Mouse (Mus musculus) forebrain, embryonic 16.5 days (tissue): Measurements from ENCODE around the gene Med25. TPM values are rescaled to one million over a fixed set of nuclear protein-coding genes. Genes with fewer than 3 reads are reported as not detected.
A peak's percentile ranks its signal among the peaks of the same experiment; 100 is the strongest.

ENCODE experiments used
- ATAC-seq: fragments of 200-750 bp; cut with Nextera tagmentation; 2 replicates; pipeline ENCODE4 v1.8.0; 2017; ENCODE audit warnings: mild to moderate bottlenecking, moderate library complexity
- H3K27ac ChIP-seq: fragments of 300-500 bp; sonication (generic); 2 replicates; pipeline ENCODE4 v1.5.1; 2014; ENCODE audit warnings: low read length, control low read depth
- H3K27me3 ChIP-seq: fragments of 300-500 bp; sonication (generic); replicated peaks from 2 replicates; pipeline ENCODE4 v1.6.1; 2014; ENCODE audit warnings: low read length; ENCODE audit not compliant: control insufficient read depth, insufficient read depth
- H3K36me3 ChIP-seq: fragments of 300-500 bp; sonication (generic); 2 replicates; pipeline ENCODE4 v1.6.1; 2014; ENCODE audit not compliant: control insufficient read depth, insufficient read depth
- H3K4me1 ChIP-seq: fragments of 300-500 bp; sonication (generic); replicated peaks from 2 replicates; pipeline ENCODE4 v1.6.1; 2014; ENCODE audit warnings: low read length; ENCODE audit not compliant: control insufficient read depth, insufficient read depth
- H3K4me2 ChIP-seq: fragments of 300-500 bp; sonication (generic); 2 replicates; pipeline ENCODE4 v1.6.1; 2014; ENCODE audit warnings: mild to moderate bottlenecking, low read length, control low read depth
- H3K4me3 ChIP-seq: fragments of 300-500 bp; sonication (generic); replicated peaks from 2 replicates; pipeline ENCODE4 v1.5.1; 2014; ENCODE audit warnings: mild to moderate bottlenecking, low read length, control low read depth
- H3K9ac ChIP-seq: fragments of 300-500 bp; sonication (generic); replicated peaks from 2 replicates; pipeline ENCODE4 v1.6.1; 2014; ENCODE audit warnings: low read depth, low read length, control low read depth
- H3K9me3 ChIP-seq: fragments of 300-500 bp; sonication (generic); 2 replicates; pipeline ENCODE4 v1.6.1; 2016; ENCODE audit warnings: low read length; ENCODE audit not compliant: control insufficient read depth
- WGBS: fragments of 180-500 bp; shearing (Covaris S2); extraction: QIAGEN DNeasy Blood & Tissue Kit; methylation state at CpG from one replicate; pipeline ENCODE4 v1.1.7; 2014; 5-methylcytosine and 5-hydroxymethylcytosine counted together
- polyA plus RNA-seq: library from polyadenylated mRNA; unstranded; fragments of >200 nt; fragmentation: Nextera tagmentation; extraction: Ambion mirVana; gene quantifications from 2 replicates; pipeline ENCODE4 v1.2.1, GENCODE M21; 2015

Gene Med25
- polyA plus RNA-seq, 1 experiment from 2014 or later: 166 TPM

DNA sequence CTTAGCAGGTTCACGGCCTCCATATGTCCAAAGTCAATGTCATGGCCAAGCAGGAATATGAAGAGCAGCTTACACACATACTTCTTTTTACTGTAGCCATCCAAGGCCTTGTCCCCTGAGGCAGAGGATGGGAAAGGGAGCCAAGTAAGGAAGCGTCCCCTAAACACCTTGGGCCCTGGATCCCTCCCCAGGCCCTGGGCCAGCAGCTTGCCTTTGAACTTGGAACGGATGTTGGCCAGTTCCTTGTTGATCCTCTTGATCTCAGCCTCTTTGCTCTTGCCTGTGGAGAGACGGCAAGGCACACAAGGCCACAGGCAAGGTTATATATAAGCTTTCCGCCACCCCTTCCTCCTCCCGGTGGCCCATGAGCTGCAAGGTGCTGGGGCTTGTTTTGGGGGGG lies 23.7 kb upstream of the Med25 start:
- 85% methylated on average over 6 of the region's 6 CpGs for WGBS
- no peak overlapping the region for H3K4me3 ChIP-seq
- H3K4me1 ChIP-seq: no peaks in the 10 kb centered on the region
- ATAC-seq: no peak
- no peak overlapping the region for H3K27ac ChIP-seq
- no peak overlapping the region for H3K9ac ChIP-seq
- H3K27me3 ChIP-seq: no peaks in the 10 kb centered on the region
- H3K4me2 ChIP-seq: no peak overlapping the region
- H3K36me3 ChIP-seq: peaks cover 10% of the 10 kb centered on the region
- no peaks in the 10 kb centered on the region for H3K9me3 ChIP-seq

GRCm38 (mm10) chr7:44915314-44915713 lies 22.8 kb upstream of the Med25 start:
- no peak overlapping the region for H3K4me2 ChIP-seq
- H3K9me3 ChIP-seq: no peaks in the 10 kb centered on the region
- no peak overlapping the region for H3K27ac ChIP-seq
- H3K4me3 ChIP-seq: no peak overlapping the region
- H3K27me3 ChIP-seq: no peaks in the 10 kb centered on the region
- WGBS: 94% methylated on average over 9 of the region's 9 CpGs
- no peak for ATAC-seq
- H3K4me1 ChIP-seq: no peaks in the 10 kb centered on the region
- no peak overlapping the region for H3K9ac ChIP-seq
- peaks cover 10% of the 10 kb centered on the region for H3K36me3 ChIP-seq

DNA sequence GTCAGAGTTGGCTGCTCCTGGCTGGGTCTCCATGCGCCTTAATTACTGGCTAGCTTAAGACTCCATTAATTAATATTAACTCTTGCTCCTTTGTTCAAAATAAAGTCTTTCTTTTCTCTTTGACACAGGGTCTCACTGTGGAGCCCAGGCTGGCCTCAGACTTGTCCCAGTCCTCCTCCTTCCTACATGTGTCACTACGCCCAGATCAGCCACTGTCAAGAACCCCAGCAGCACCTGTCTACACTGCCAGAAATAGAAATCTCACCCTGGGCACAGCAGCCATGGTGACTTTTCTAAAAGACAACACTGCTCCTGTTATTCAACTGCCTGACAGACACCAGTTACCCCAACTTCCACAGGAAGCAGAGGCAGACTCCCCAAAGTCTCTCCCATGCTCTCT lies 21.9 kb upstream of the Med25 start:
- Histone ChIP-seq H3K27ac (no peak overlapping the region), H3K4me3 (no peak overlapping the region), H3K9ac (no peak overlapping the region), H3K9me3 (no peaks in the 10 kb centered on the region), H3K4me2 (no peak overlapping the region), H3K4me1 (no peaks in the 10 kb centered on the region), H3K27me3 (no peaks in the 10 kb centered on the region), H3K36me3 (peaks cover 12% of the 10 kb centered on the region)
- ATAC-seq: no peak
- 54% methylated on average over 2 of the region's 2 CpGs for WGBS

DNA sequence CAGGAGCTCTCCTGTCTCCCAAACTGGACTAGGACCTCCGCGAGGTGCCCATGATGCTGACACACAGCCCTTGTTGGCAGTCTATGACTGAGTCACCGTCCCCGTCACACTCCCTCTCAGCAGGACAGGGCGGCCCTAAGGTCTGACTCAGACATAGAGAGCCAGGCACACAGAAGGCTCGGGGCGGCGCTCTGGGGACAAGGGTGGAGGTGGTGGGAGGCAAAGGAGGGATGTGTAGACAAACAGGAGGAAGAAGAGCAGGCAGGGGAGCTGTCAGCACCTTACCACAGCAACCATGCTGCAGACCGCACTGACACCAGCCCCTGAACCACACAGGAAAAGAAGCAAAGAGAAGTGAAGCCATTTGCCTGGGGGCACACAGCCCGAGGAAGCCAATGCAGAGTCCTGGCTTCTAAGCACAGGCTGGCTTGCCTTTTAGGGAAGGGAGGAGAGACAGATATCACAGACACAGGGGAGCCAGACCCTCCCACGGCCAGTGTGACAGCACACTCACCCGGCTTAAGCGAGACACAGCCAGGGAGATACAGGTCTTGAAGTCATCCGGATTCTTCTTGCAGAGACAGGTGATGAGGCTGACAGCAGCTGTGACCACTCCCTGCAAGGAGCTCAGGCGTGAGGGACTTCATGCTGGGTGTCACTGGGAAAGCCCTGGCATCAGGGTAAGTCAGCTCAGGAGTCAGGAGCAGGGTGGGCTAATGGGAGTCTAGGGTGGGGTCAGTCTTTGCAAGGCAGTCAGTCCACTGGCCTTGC lies 16.4 kb upstream of the Med25 start:
- 92% methylated on average over 15 of the region's 15 CpGs for WGBS
- H3K4me2 ChIP-seq: no peak overlapping the region
- no peak overlapping the region for H3K9ac ChIP-seq
- no peak for ATAC-seq
- no peak overlapping the region for H3K27ac ChIP-seq
- H3K36me3 ChIP-seq: peaks cover 39% of the 10 kb centered on the region
- no peaks in the 10 kb centered on the region for H3K9me3 ChIP-seq
- H3K4me3 ChIP-seq: no peak overlapping the region
- H3K27me3 ChIP-seq: no peaks in the 10 kb centered on the region
- H3K4me1 ChIP-seq: no peaks in the 10 kb centered on the region

DNA sequence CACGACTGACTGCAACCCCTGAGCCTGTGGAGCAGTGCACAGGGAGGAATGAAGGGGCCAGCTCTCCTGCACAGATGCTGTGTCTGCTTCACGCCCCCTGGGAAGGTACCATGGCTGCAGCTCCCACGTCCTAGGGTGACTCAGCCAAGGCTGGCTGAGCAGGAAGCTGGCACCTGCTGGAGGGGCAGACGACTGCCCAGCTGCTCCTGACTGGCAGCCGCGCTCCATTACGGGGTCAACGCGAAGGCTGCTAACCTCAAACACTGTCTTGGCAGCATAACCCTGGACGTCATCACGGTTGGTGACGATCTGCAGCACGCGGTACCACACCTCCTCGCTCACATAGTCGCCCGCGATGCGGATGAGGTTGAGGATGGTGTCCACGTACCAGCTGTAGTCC lies 12.9 kb upstream of the Med25 start:
- Histone ChIP-seq H3K4me1 (peaks cover 7% of the 10 kb centered on the region), H3K36me3 (peaks cover 37% of the 10 kb centered on the region), H3K9ac (no peak overlapping the region), H3K27ac (no peak overlapping the region), H3K9me3 (no peaks in the 10 kb centered on the region), H3K27me3 (no peaks in the 10 kb centered on the region), H3K4me3 (no peak overlapping the region), H3K4me2 (no peak overlapping the region)
- ATAC-seq: no peak
- 92% methylated on average over 20 of the region's 20 CpGs for WGBS

- H3K27me3 ChIP-seq: no peaks in the 10 kb centered on the region
- H3K4me3 ChIP-seq: peak overlapping the region; percentile 17; the same call in 1 of the 2 replicates
- no peak overlapping the region; the same call in 1 of the 2 replicates for H3K9ac ChIP-seq
- peak; percentile 18 for ATAC-seq
- H3K36me3 ChIP-seq: peaks cover 23% of the 10 kb centered on the region
- H3K4me1 ChIP-seq: peaks cover 26% of the 10 kb centered on the region
- H3K4me2 ChIP-seq: peak overlapping the region; percentile 38
- H3K27ac ChIP-seq: no peak overlapping the region
- no peaks in the 10 kb centered on the region for H3K9me3 ChIP-seq
- 13% methylated on average over 21 of the region's 21 CpGs for WGBS
Measured at GRCm38 (mm10) chr7:44901230-44901722, 8.8 kb upstream of the Med25 start.

DNA sequence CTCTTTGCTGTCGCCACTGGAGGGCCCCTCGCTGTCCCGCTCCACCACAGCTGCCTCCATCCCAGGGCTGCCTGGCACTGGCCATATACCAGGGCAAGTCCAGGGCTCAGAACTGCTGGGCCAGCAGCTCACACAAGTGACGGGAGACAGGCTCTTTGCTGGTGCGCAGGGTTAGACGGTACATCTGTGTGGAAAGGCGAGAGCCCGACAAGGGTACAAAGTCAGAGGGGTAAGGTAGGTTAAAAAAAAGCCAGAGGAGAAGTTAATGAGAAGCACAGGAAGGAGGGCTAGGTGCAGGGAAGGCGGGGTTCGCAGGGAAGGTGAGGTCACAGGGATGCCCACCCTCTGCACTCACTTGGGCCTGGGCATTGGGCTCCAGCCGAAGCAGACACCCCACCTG lies 8.1 kb upstream of the Med25 start:
- no peak overlapping the region for H3K27ac ChIP-seq
- no peak overlapping the region for H3K4me3 ChIP-seq
- no peak overlapping the region for H3K9ac ChIP-seq
- no peaks in the 10 kb centered on the region for H3K9me3 ChIP-seq
- WGBS: 85% methylated on average over 11 of the region's 11 CpGs
- H3K36me3 ChIP-seq: peaks cover 17% of the 10 kb centered on the region
- peaks cover 26% of the 10 kb centered on the region for H3K4me1 ChIP-seq
- no peak for ATAC-seq
- no peaks in the 10 kb centered on the region for H3K27me3 ChIP-seq
- H3K4me2 ChIP-seq: no peak overlapping the region

DNA sequence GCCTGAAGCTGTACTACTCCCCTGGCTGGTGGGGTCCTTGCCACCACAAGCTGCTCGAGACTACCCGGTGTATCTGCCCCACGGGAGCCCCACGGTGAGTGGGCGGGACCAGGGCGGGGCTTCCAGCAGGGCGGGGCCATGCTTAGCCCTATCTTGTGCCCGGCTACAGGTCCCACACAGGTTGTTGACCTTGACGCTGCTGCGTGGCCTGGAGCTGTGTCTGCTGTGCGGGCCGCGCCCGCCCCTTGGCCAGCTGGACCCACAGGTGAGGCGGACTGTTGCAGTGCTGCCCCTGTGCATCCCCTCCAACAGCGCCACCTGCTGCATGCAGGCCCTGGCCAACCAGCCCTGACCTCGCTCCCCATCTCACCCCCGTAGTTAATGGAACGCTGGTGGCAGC lies 6.1 kb upstream of the Med25 start:
- Histone ChIP-seq H3K4me2 (no peak overlapping the region), H3K4me3 (no peak overlapping the region), H3K36me3 (peaks cover 5% of the 10 kb centered on the region; the same call in 1 of the 2 replicates), H3K27ac (no peak overlapping the region), H3K9me3 (no peaks in the 10 kb centered on the region), H3K27me3 (no peaks in the 10 kb centered on the region), H3K9ac (no peak overlapping the region; the same call in 1 of the 2 replicates), H3K4me1 (peaks cover 43% of the 10 kb centered on the region)
- ATAC-seq: no peak
- 26% methylated on average over 19 of the region's 19 CpGs for WGBS

GRCm38 (mm10) chr7:44896499-44896898 lies 4.0 kb upstream of the Med25 start:
- Histone ChIP-seq H3K27ac (peak overlapping the region; percentile 93), H3K4me2 (peak overlapping the region; percentile 57), H3K9me3 (no peaks in the 10 kb centered on the region), H3K9ac (peak overlapping the region; percentile 68), H3K27me3 (no peaks in the 10 kb centered on the region), H3K4me1 (peaks cover 50% of the 10 kb centered on the region), H3K36me3 (peaks cover 4% of the 10 kb centered on the region; the same call in 1 of the 2 replicates), H3K4me3 (peak overlapping the region; percentile 67)
- WGBS: 26% methylated on average over 10 of the region's 10 CpGs
- ATAC-seq: no peak
